In genomic region chr17:33746011-33746410, GRCm38 (mm10) we compare ENCODE assay signal across 8 mouse cellular contexts. TPM values are rescaled to one million over a fixed set of nuclear protein-coding genes. Genes with fewer than 3 reads are reported as not detected.
DNase-seq lines count a peak whose midpoint lies in the region; ATAC-seq and TF ChIP-seq lines count a peak whose summit lies in the region.

No protein-coding gene starts in this region.

- H3K4me3 ChIP-seq in cerebellum, adult 2 months (replicated peaks; ENCODE audit: insufficient read depth, low read depth, low read length) = no peak overlapping the region
- H3K4me3 ChIP-seq in embryonic facial prominence, embryonic 11.5 days (ENCODE audit: low read depth, low read length) = no peak overlapping the region
- no peak overlapping the region for H3K4me3 ChIP-seq in hindbrain, embryonic 12.5 days

- H3K9ac ChIP-seq in embryonic facial prominence, embryonic 11.5 days (replicated peaks; ENCODE audit: low read length) = no peak overlapping the region
- H3K9ac ChIP-seq in hindbrain, embryonic 12.5 days = no peak overlapping the region

- peaks cover 5% of the 10 kb centered on the region for H3K36me3 ChIP-seq in embryonic facial prominence, embryonic 11.5 days (replicated peaks; ENCODE audit: control insufficient read depth, insufficient read depth, low read depth, low read length)
- peaks cover 45% of the 10 kb centered on the region for H3K36me3 ChIP-seq in hindbrain, embryonic 12.5 days

- peak; percentile 36; the same call in 1 of the 2 replicates for TF ChIP-seq CTCF in cerebellum, adult 2 months (IDR thresholded peaks at IDR 0.05; ENCODE audit: borderline replicate concordance, insufficient read depth, low read depth, low read length)

- no peaks in the 10 kb centered on the region for H3K9me3 ChIP-seq in embryonic facial prominence, embryonic 11.5 days (replicated peaks; ENCODE audit: control insufficient read depth, low read length)
- 0 out of 2 replicates have a peak, but pooled peaks cover 6% of the 10 kb centered on the region for H3K9me3 ChIP-seq in hindbrain, embryonic 12.5 days (replicated peaks)

- no peak overlapping the region for H3K27ac ChIP-seq in cerebellum, adult 2 months (ENCODE audit: insufficient read depth, low read length)
- no peak overlapping the region for H3K27ac ChIP-seq in embryonic facial prominence, embryonic 11.5 days (replicated peaks; ENCODE audit: low read depth, low read length)
- H3K27ac ChIP-seq in hindbrain, embryonic 12.5 days = no peak overlapping the region

- ATAC-seq in embryonic facial prominence, embryonic 11.5 days (replicated peaks; ENCODE audit: insufficient number of reproducible peaks, low FRiP score, low TSS enrichment, low read depth) = no peak
- ATAC-seq in hindbrain, embryonic 12.5 days (ENCODE audit: low FRiP score) = no peak

- no peak for DNase-seq in cerebellum, adult 2 months
- DNase-seq in cerebellum, adult 11 months = no peak
- peak; percentile 79 for DNase-seq in 416B (ENCODE audit: low read depth)
- peak; percentile 49 for DNase-seq in embryonic facial prominence, embryonic 11.5 days (ENCODE audit: low spot score)
- DNase-seq in kidney, postnatal 36 days = peak; percentile 51 to 62
- peak; percentile 45 for DNase-seq in retina, embryonic 14.5 days (ENCODE audit: low spot score)
- DNase-seq in cerebellum, postnatal 4 days (ENCODE audit: low spot score in 2 of 2) = no peak

- WGBS in cerebellum, adult 2 months = 46% methylated on average over 2 of the region's 2 CpGs
- 64% methylated on average over 2 of the region's 2 CpGs for WGBS in embryonic facial prominence, embryonic 11.5 days
- WGBS in hindbrain, embryonic 12.5 days = 73% methylated on average over 2 of the region's 2 CpGs

- peaks cover 6% of the 10 kb centered on the region; the same call in 1 of the 2 replicates for H3K4me1 ChIP-seq in cerebellum, adult 2 months (ENCODE audit: control insufficient read depth, insufficient read depth, low read length)
- H3K4me1 ChIP-seq in embryonic facial prominence, embryonic 11.5 days (ENCODE audit: control insufficient read depth, insufficient read depth, low read length) = no peaks in the 10 kb centered on the region
- H3K4me1 ChIP-seq in hindbrain, embryonic 12.5 days = no peaks in the 10 kb centered on the region

- no peak for TF ChIP-seq POLR2A in cerebellum, adult 2 months (IDR thresholded peaks at IDR 0.05; ENCODE audit: borderline replicate concordance, insufficient read depth, low read length)

- no peak overlapping the region for H3K4me2 ChIP-seq in embryonic facial prominence, embryonic 11.5 days (ENCODE audit: low read depth, low read length)
- H3K4me2 ChIP-seq in hindbrain, embryonic 12.5 days (replicated peaks) = no peak overlapping the region

- no peaks in the 10 kb centered on the region for H3K27me3 ChIP-seq in cerebellum, adult 2 months (ENCODE audit: control insufficient read depth, insufficient read depth, low read length)
- no peaks in the 10 kb centered on the region for H3K27me3 ChIP-seq in embryonic facial prominence, embryonic 11.5 days (ENCODE audit: control insufficient read depth, insufficient read depth, low read length)
- H3K27me3 ChIP-seq in hindbrain, embryonic 12.5 days = no peaks in the 10 kb centered on the region

RNA-seq across cellular contexts. Expression of gene Rab11b, which starts 14.3 kb away (rescaled TPM):
- 494 and 510 TPM in 2 replicates for polyA plus RNA-seq in cerebellum, adult 2 months (2012; rRNA removed)
- 255 and 273 TPM in 2 replicates for polyA plus RNA-seq in embryonic facial prominence, embryonic 11.5 days (2014; fragmentation: Nextera tagmentation; extraction: Ambion mirVana)
- 404 and 415 TPM in 2 replicates for polyA plus RNA-seq in hindbrain, embryonic 12.5 days (2016; fragmentation: Nextera tagmentation; extraction: Ambion mirVana)

RNA-seq across cellular contexts. Expression of gene March2, which starts 27.5 kb away (rescaled TPM):
- 157 and 171 TPM in 2 replicates for polyA plus RNA-seq in cerebellum, adult 2 months (2012; rRNA removed)
- 30.0 and 32.7 TPM in 2 replicates for polyA plus RNA-seq in embryonic facial prominence, embryonic 11.5 days (2014; fragmentation: Nextera tagmentation; extraction: Ambion mirVana)
- 53.4 and 54.6 TPM in 2 replicates for polyA plus RNA-seq in hindbrain, embryonic 12.5 days (2016; fragmentation: Nextera tagmentation; extraction: Ambion mirVana)

RNA-seq across cellular contexts. Expression of gene Angptl4, which starts 35.6 kb away (rescaled TPM):
- polyA plus RNA-seq in cerebellum, adult 2 months (2012; rRNA removed) = 1.6 and 1.9 TPM in 2 replicates
- 44.5 and 48.9 TPM in 2 replicates for polyA plus RNA-seq in embryonic facial prominence, embryonic 11.5 days (2014; fragmentation: Nextera tagmentation; extraction: Ambion mirVana)
- polyA plus RNA-seq in hindbrain, embryonic 12.5 days (2016; fragmentation: Nextera tagmentation; extraction: Ambion mirVana) = 25.6 and 26.8 TPM in 2 replicates

RNA-seq across cellular contexts. Expression of gene Hnrnpm, which starts 59.4 kb away (rescaled TPM):
- 270 and 273 TPM in 2 replicates for polyA plus RNA-seq in cerebellum, adult 2 months (2012; rRNA removed)
- polyA plus RNA-seq in embryonic facial prominence, embryonic 11.5 days (2014; fragmentation: Nextera tagmentation; extraction: Ambion mirVana) = 613 and 725 TPM in 2 replicates
- polyA plus RNA-seq in hindbrain, embryonic 12.5 days (2016; fragmentation: Nextera tagmentation; extraction: Ambion mirVana) = 390 and 450 TPM in 2 replicates

Comparison
In these comparisons a context has a peak if more than half of its experiments do, and no peak if none do; other contexts are left out.
1. DNase-seq: peak in 416B (single experiment), embryonic facial prominence, embryonic 11.5 days (single experiment), kidney, postnatal 36 days (2 of 2) and retina, embryonic 14.5 days (single experiment); none in cerebellum, adult 2 months (0 of 2), cerebellum, adult 11 months (single experiment) and cerebellum, postnatal 4 days (0 of 2).